ENCODE assay signal across 9 mouse cellular contexts in genomic region chr4:117882701-117883691, GRCm38 (mm10). TPM values are rescaled to one million over a fixed set of nuclear protein-coding genes. Genes with fewer than 3 reads are reported as not detected.
DNase-seq lines count a peak whose midpoint lies in the region; ATAC-seq and TF ChIP-seq lines count a peak whose summit lies in the region.
"Had no signal": no experiment of that assay in that cellular context is flagged by ENCODE, and none has a peak within 500 bp of the region (broad histone marks: within the 10 kb centered on the region; RNA-seq: fewer than 3 reads in every experiment).

B4galt2 (minus strand) TSS chr4:117883487.

- 0 out of 2 replicates have a peak, but pooled peaks have one; percentile 10 for TF ChIP-seq CTCF in liver, postnatal 0 days (IDR thresholded peaks at IDR 0.05; ENCODE audit: low read depth)

- H3K9ac ChIP-seq in embryonic facial prominence, embryonic 15.5 days: peak within 1 kb of the TSS; percentile 79
- H3K9ac ChIP-seq in heart, embryonic 15.5 days: peak within 1 kb of the TSS; percentile 84
- H3K9ac ChIP-seq in liver, postnatal 0 days (replicated peaks): peak within 1 kb of the TSS; percentile 63

- peak within 1 kb of the TSS; percentile 81 for H3K4me2 ChIP-seq in embryonic facial prominence, embryonic 15.5 days (replicated peaks)
- peak within 1 kb of the TSS; percentile 91 for H3K4me2 ChIP-seq in heart, embryonic 15.5 days
- H3K4me2 ChIP-seq in liver, postnatal 0 days (ENCODE audit: low read depth, low read length): peak within 1 kb of the TSS; percentile 86

- peak; percentile 73 for DNase-seq in Muller cell, postnatal 12 days (ENCODE audit: inconsistent ontology term)
- DNase-seq in adrenal gland, postnatal 14 days: peak; percentile 82
- DNase-seq in kidney, postnatal 4 days: peak; percentile 75 to 82
- no peak for DNase-seq in liver, postnatal 0 days
- DNase-seq in right cerebral cortex, postnatal 14 days: peak; percentile 69
- DNase-seq in spleen, postnatal 36 days (ENCODE audit: low spot score in 2 of 2): no peak

- H3K27ac ChIP-seq in embryonic facial prominence, embryonic 15.5 days (replicated peaks): peak within 1 kb of the TSS; percentile 83
- H3K27ac ChIP-seq in heart, embryonic 15.5 days: peak within 1 kb of the TSS; percentile 55
- no peak within 1 kb of the TSS for H3K27ac ChIP-seq in liver, postnatal 0 days (ENCODE audit: low read depth)

- peak within 1 kb of the TSS; percentile 81 for H3K4me3 ChIP-seq in embryonic facial prominence, embryonic 15.5 days (replicated peaks)
- H3K4me3 ChIP-seq in heart, embryonic 15.5 days: peak within 1 kb of the TSS; percentile 80
- peak within 1 kb of the TSS; percentile 56 for H3K4me3 ChIP-seq in liver, postnatal 0 days (ENCODE audit: low read depth, low read length)

- under 1% methylated on average over 97 of the region's 103 CpGs for WGBS in embryonic facial prominence, embryonic 15.5 days
- 1% methylated on average over 75 of the region's 103 CpGs for WGBS in heart, embryonic 15.5 days
- 2% methylated on average over 39 of the region's 103 CpGs for WGBS in liver, postnatal 0 days (ENCODE audit: insufficient replicate concordance)

- ATAC-seq in embryonic facial prominence, embryonic 15.5 days (ENCODE audit: insufficient number of reproducible peaks, low FRiP score, low TSS enrichment, low read depth): peak; percentile 72
- ATAC-seq in heart, embryonic 15.5 days (replicated peaks; ENCODE audit: insufficient number of reproducible peaks, insufficient read depth, low FRiP score, low read depth): peak; percentile 44
- no peak for ATAC-seq in liver, postnatal 0 days

- peaks cover 46% of the 10 kb centered on the region for H3K36me3 ChIP-seq in embryonic facial prominence, embryonic 15.5 days
- peaks cover 16% of the 10 kb centered on the region for H3K36me3 ChIP-seq in heart, embryonic 15.5 days
- peaks cover 22% of the 10 kb centered on the region for H3K36me3 ChIP-seq in liver, postnatal 0 days (replicated peaks; ENCODE audit: insufficient read depth, low read length)

- H3K9me3 ChIP-seq in embryonic facial prominence, embryonic 15.5 days (replicated peaks): no peaks in the 10 kb centered on the region
- no peaks in the 10 kb centered on the region for H3K9me3 ChIP-seq in heart, embryonic 15.5 days (replicated peaks)
- no peaks in the 10 kb centered on the region for H3K9me3 ChIP-seq in liver, postnatal 0 days (ENCODE audit: low read length)

- no peaks in the 10 kb centered on the region for H3K27me3 ChIP-seq in embryonic facial prominence, embryonic 15.5 days
- H3K27me3 ChIP-seq in heart, embryonic 15.5 days: no peaks in the 10 kb centered on the region
- H3K27me3 ChIP-seq in liver, postnatal 0 days (ENCODE audit: insufficient read depth, low read length): peaks cover 24% of the 10 kb centered on the region

- peaks cover 49% of the 10 kb centered on the region for H3K4me1 ChIP-seq in embryonic facial prominence, embryonic 15.5 days
- H3K4me1 ChIP-seq in heart, embryonic 15.5 days (replicated peaks): peaks cover 36% of the 10 kb centered on the region
- H3K4me1 ChIP-seq in liver, postnatal 0 days (ENCODE audit: insufficient read depth): peaks cover 14% of the 10 kb centered on the region

- TF ChIP-seq EP300 in liver, postnatal 0 days (IDR thresholded peaks at IDR 0.05; ENCODE audit: low read depth): no peak

RNA-seq across cellular contexts. Expression of gene B4galt2, which starts in this region (rescaled TPM):
- 12.6 and 15.1 TPM in 2 replicates for total RNA-seq in adrenal gland, postnatal 14 days (2021)
- polyA plus RNA-seq in embryonic facial prominence, embryonic 15.5 days (2015; fragmentation: Nextera tagmentation; extraction: Ambion mirVana): 31.1 and 32.0 TPM in 2 replicates
- polyA plus RNA-seq in heart, embryonic 15.5 days (2015; fragmentation: Nextera tagmentation; extraction: Ambion mirVana): 9.1 and 12.4 TPM in 2 replicates
- polyA plus RNA-seq in liver, postnatal 0 days (2015; fragmentation: Nextera tagmentation; extraction: Ambion mirVana): 0.63 and 0.67 TPM in 2 replicates
- total RNA-seq: hematopoietic stem cell, adult 5-6 weeks had no signal

Comparison
In these comparisons a context has a peak if more than half of its experiments do, and no peak if none do; other contexts are left out.
1. DNase-seq: peak in Muller cell, postnatal 12 days (single experiment), adrenal gland, postnatal 14 days (single experiment), kidney, postnatal 4 days (2 of 2) and right cerebral cortex, postnatal 14 days (single experiment); none in liver, postnatal 0 days (single experiment) and spleen, postnatal 36 days (0 of 2).
2. Peak in every context shown above with its lines, with median percentiles within 50 percentile points of each other: H3K4me2 ChIP-seq, H3K4me3 ChIP-seq and H3K9ac ChIP-seq.